Mouse (Mus musculus) G1E (cell line): ENCODE measurements at regions not wholly inside any gene's neighbourhood (a gene's known extent, or its start where the extent isn't known, plus 50 kb on each side); places are given as distances from the start of the nearest gene placed in this dataset.

Experiments
- CTCF ChIP-seq: IDR thresholded peaks from 2 replicates; pipeline ENCODE4 v1.5.1; 2012; ENCODE audit warnings: low read depth, low read length, inconsistent platforms, mixed read lengths
- GATA1 ChIP-seq: IDR thresholded peaks from 2 replicates; pipeline ENCODE4 v1.6.1; 2012; ENCODE audit warnings: borderline replicate concordance, low read length, inconsistent platforms, mixed read lengths

- TF ChIP-seq CTCF = no peak
- TF ChIP-seq GATA1 = no peak
Measured at GRCm38 (mm10) chr1:75631729-75632128, 85.7 kb downstream of the Slc4a3 start.
